Mouse (Mus musculus) activated CD4-positive, CD25-positive, alpha-beta regulatory T cell, adult 4 months (primary cell): ENCODE data around the gene Slamf8. TPM values are rescaled to one million over a fixed set of nuclear protein-coding genes. Genes with fewer than 3 reads are reported as not detected.

Source experiments
- polyA plus RNA-seq, 2 experiments: library from polyadenylated mRNA; unstranded; fragments of 100-300 nt; shearing (Covaris generic); gene quantifications; one replicate each; pipeline ENCODE4 v1.2.1; 2017

Gene Slamf8
- polyA plus RNA-seq, 2 experiments from 2014 or later = 0.29 TPM; not detected in 1

Other genes with a start within 250 kb of the Slamf8 start
- under 1 TPM in 1 of 2 experiments, not detected in 1; 0.15 TPM for gene Kcnj10, start 249.4 kb downstream of the Slamf8 start, polyA plus RNA-seq
- 1 to 10 TPM; 5.6 to 7.3 TPM for gene Pigm, start 214.0 kb downstream of the Slamf8 start, polyA plus RNA-seq
- gene Slamf9, start 115.2 kb downstream of the Slamf8 start, polyA plus RNA-seq = under 1 TPM in 1 of 2 experiments, not detected in 1; 0.25 TPM
- not detected for gene Igsf9, start 108.8 kb downstream of the Slamf8 start, polyA plus RNA-seq
- 100 to 1,000 TPM; 319 to 387 TPM for gene Tagln2, start 90.5 kb downstream of the Slamf8 start, polyA plus RNA-seq
- under 1 TPM; 0.09 to 0.75 TPM for gene Cfap45, start 69.8 kb downstream of the Slamf8 start, polyA plus RNA-seq
- gene Vsig8, start 34.6 kb downstream of the Slamf8 start, polyA plus RNA-seq = not detected
- not detected for gene Fcrl6, start 12.0 kb upstream of the Slamf8 start, polyA plus RNA-seq
- gene Dusp23, start 42.4 kb upstream of the Slamf8 start, polyA plus RNA-seq = 1 to 10 TPM; 5.3 to 5.7 TPM
- gene Crp, start 107.5 kb upstream of the Slamf8 start, polyA plus RNA-seq = not detected